Comparison of ENCODE assay signal across 17 mouse cellular contexts in genomic region chr7:53675519-53675918, GRCm38 (mm10).
"Had no signal": no experiment of that assay in that cellular context is flagged by ENCODE, and none has a peak within 500 bp of the region (broad histone marks: within the 10 kb centered on the region; RNA-seq: fewer than 3 reads in every experiment).

No protein-coding gene starts in this region.

- H3K4me1 ChIP-seq: limb, embryonic 12.5 days; limb, embryonic 15.5 days; midbrain, embryonic 13.5 days had no signal

- H3K9me3 ChIP-seq: limb, embryonic 12.5 days; limb, embryonic 15.5 days; midbrain, embryonic 13.5 days had no signal

- H3K27ac ChIP-seq: limb, embryonic 12.5 days; limb, embryonic 15.5 days; liver, embryonic 14.5 days; macrophage; midbrain, embryonic 13.5 days had no signal

- H3K4me3 ChIP-seq: limb, embryonic 12.5 days; limb, embryonic 15.5 days; midbrain, embryonic 13.5 days had no signal

- H3K36me3 ChIP-seq: limb, embryonic 12.5 days; limb, embryonic 15.5 days; midbrain, embryonic 13.5 days had no signal

- DNase-seq: kidney, adult 18-20 months; kidney, adult 9 months; kidney, postnatal 10 days; kidney, postnatal 36 days; layer of hippocampus, adult 9-11 months; left cerebral cortex, postnatal 4 days; liver, postnatal 0 days; lung, embryonic 14.5 days; thymus, postnatal 25 days had no signal

- ATAC-seq: liver, postnatal 0 days; lung, postnatal 0 days; midbrain, embryonic 13.5 days; midbrain, embryonic 16.5 days had no signal

- H3K4me2 ChIP-seq: limb, embryonic 12.5 days; limb, embryonic 15.5 days; liver, embryonic 11.5 days; lung, embryonic 14.5 days; midbrain, embryonic 13.5 days had no signal

- H3K27me3 ChIP-seq: limb, embryonic 12.5 days; limb, embryonic 15.5 days; midbrain, embryonic 13.5 days had no signal

- H3K9ac ChIP-seq: limb, embryonic 12.5 days; limb, embryonic 15.5 days; liver, embryonic 14.5 days; liver, postnatal 0 days; lung, embryonic 14.5 days; midbrain, embryonic 13.5 days had no signal
